Mouse (Mus musculus): Measurements from ENCODE around the gene Stx11.

Stx11 gene

GRCm38 (mm10) chr10:12911451-12911850, 52.6 kb downstream of the Stx11 start:
- DNase-seq: no peak

- DNase-seq: no peak
These were observed 54.2 kb downstream of the Stx11 start for GRCm38 (mm10) chr10:12909891-12910290.

- no peak for DNase-seq
These were observed 54.9 kb downstream of the Stx11 start for GRCm38 (mm10) chr10:12909179-12909578.

GRCm38 (mm10) chr10:12904140-12904528, 60.0 kb downstream of the Stx11 start:
- no peak for DNase-seq

- DNase-seq: no peak
These were observed 60.5 kb downstream of the Stx11 start for GRCm38 (mm10) chr10:12903440-12904139.

- no peak for DNase-seq
These were observed 64.2 kb downstream of the Stx11 start for GRCm38 (mm10) chr10:12899901-12900300.

- DNase-seq: no peak
These were observed 70.8 kb downstream of the Stx11 start for GRCm38 (mm10) chr10:12893339-12893738.

GRCm38 (mm10) chr10:12888373-12888772, 75.7 kb downstream of the Stx11 start:
- DNase-seq: peak; percentile 34

All from lung, postnatal 14 days (tissue).